Mouse (Mus musculus): ENCODE measurements around the gene Rapgef4. TPM values are rescaled to one million over a fixed set of nuclear protein-coding genes. Genes with fewer than 3 reads are reported as not detected.

Gene Rapgef4
- total RNA-seq, 1 experiment = 3.4 TPM

- no peak overlapping the region for H3K4me3 ChIP-seq (ENCODE audit: insufficient read depth in 1 of 2, low read depth in 1 of 2, low read length in 2 of 2, poor library complexity in 1 of 2, severe bottlenecking in 1 of 2)
- H3K9me3 ChIP-seq (ENCODE audit: control insufficient read depth, insufficient read depth, low read depth, low read length) = no peaks in the 10 kb centered on the region
- no peaks in the 10 kb centered on the region for H3K36me3 ChIP-seq (ENCODE audit: control insufficient read depth, insufficient read depth, low read length, poor library complexity, severe bottlenecking)
- in situ Hi-C loops (cut with MboI; ENCODE audit: low sequenced_read_pairs in 2 of 2, unreplicated experiment in 2 of 2) = no loop called here
- H3K4me1 ChIP-seq (ENCODE audit: control insufficient read depth in 2 of 2, insufficient read depth in 2 of 2, low read length in 2 of 2, poor library complexity in 1 of 2) = peaks cover 0 to 4% of the 10 kb centered on the region in 2 experiments; a peak in 2 of 4 replicates
- TF ChIP-seq CHD2 (IDR thresholded peaks at IDR 0.05; ENCODE audit: low read depth, low read length) (no peak), HCFC1 (IDR thresholded peaks at IDR 0.05; ENCODE audit: borderline replicate concordance, insufficient read depth, low read length) (no peak), MAFK (IDR thresholded peaks at IDR 0.05; ENCODE audit: insufficient read depth, low read depth, low read length) (no peak), ZC3H11A (IDR thresholded peaks at IDR 0.05; ENCODE audit: borderline replicate concordance, low read depth, low read length) (no peak), ZNF384 (IDR thresholded peaks at IDR 0.05; ENCODE audit: low read depth, low read length) (no peak)
- no peak overlapping the region for H3K9ac ChIP-seq (ENCODE audit: insufficient read depth, low read depth, low read length, poor library complexity, severe bottlenecking)
- H3K27ac ChIP-seq (ENCODE audit: insufficient read depth, low read depth, low read length, poor library complexity, severe bottlenecking) = no peak overlapping the region
- DNase-seq (ENCODE audit: low read depth, low spot score) = no peak
Observed at GRCm38 (mm10) chr2:72029081-72029480, 48.0 kb downstream of the Rapgef4 start.

GRCm38 (mm10) chr2:72029586-72030144, 48.6 kb downstream of the Rapgef4 start:
- peaks cover 0 to 4% of the 10 kb centered on the region in 2 experiments; a peak in 2 of 4 replicates for H3K4me1 ChIP-seq (ENCODE audit: control insufficient read depth in 2 of 2, insufficient read depth in 2 of 2, low read length in 2 of 2, poor library complexity in 1 of 2)
- in situ Hi-C loops (cut with MboI; ENCODE audit: low sequenced_read_pairs in 2 of 2, unreplicated experiment in 2 of 2) = no loop called here
- H3K4me3 ChIP-seq (ENCODE audit: insufficient read depth in 1 of 2, low read depth in 1 of 2, low read length in 2 of 2, poor library complexity in 1 of 2, severe bottlenecking in 1 of 2) = no peak overlapping the region
- TF ChIP-seq MAFK (IDR thresholded peaks at IDR 0.05; ENCODE audit: insufficient read depth, low read depth, low read length) (no peak), ZNF384 (IDR thresholded peaks at IDR 0.05; ENCODE audit: low read depth, low read length) (no peak), ZC3H11A (IDR thresholded peaks at IDR 0.05; ENCODE audit: borderline replicate concordance, low read depth, low read length) (no peak), CHD2 (IDR thresholded peaks at IDR 0.05; ENCODE audit: low read depth, low read length) (no peak), HCFC1 (IDR thresholded peaks at IDR 0.05; ENCODE audit: borderline replicate concordance, insufficient read depth, low read length) (no peak)
- H3K27ac ChIP-seq (ENCODE audit: insufficient read depth, low read depth, low read length, poor library complexity, severe bottlenecking) = no peak overlapping the region
- H3K36me3 ChIP-seq (ENCODE audit: control insufficient read depth, insufficient read depth, low read length, poor library complexity, severe bottlenecking) = no peaks in the 10 kb centered on the region
- H3K9me3 ChIP-seq (ENCODE audit: control insufficient read depth, insufficient read depth, low read depth, low read length) = no peaks in the 10 kb centered on the region
- H3K9ac ChIP-seq (ENCODE audit: insufficient read depth, low read depth, low read length, poor library complexity, severe bottlenecking) = no peak overlapping the region
- DNase-seq (ENCODE audit: low read depth, low spot score) = no peak

GRCm38 (mm10) chr2:72031717-72032116, 50.7 kb downstream of the Rapgef4 start:
- DNase-seq (ENCODE audit: low read depth, low spot score) = no peak
- H3K9me3 ChIP-seq (ENCODE audit: control insufficient read depth, insufficient read depth, low read depth, low read length) = no peaks in the 10 kb centered on the region
- no peak for TF ChIP-seq ZNF384 (IDR thresholded peaks at IDR 0.05; ENCODE audit: low read depth, low read length)
- H3K9ac ChIP-seq (ENCODE audit: insufficient read depth, low read depth, low read length, poor library complexity, severe bottlenecking) = no peak overlapping the region
- no peak overlapping the region for H3K27ac ChIP-seq (ENCODE audit: insufficient read depth, low read depth, low read length, poor library complexity, severe bottlenecking)
- H3K4me1 ChIP-seq (ENCODE audit: control insufficient read depth in 2 of 2, insufficient read depth in 2 of 2, low read length in 2 of 2, poor library complexity in 1 of 2) = peaks cover 2 to 5% of the 10 kb centered on the region in 2 experiments; a peak in 1 of 4 replicates
- no peaks in the 10 kb centered on the region for H3K36me3 ChIP-seq (ENCODE audit: control insufficient read depth, insufficient read depth, low read length, poor library complexity, severe bottlenecking)
- in situ Hi-C loops (cut with MboI; ENCODE audit: low sequenced_read_pairs in 2 of 2, unreplicated experiment in 2 of 2) = no loop called here
- no peak overlapping the region for H3K4me3 ChIP-seq (ENCODE audit: insufficient read depth in 1 of 2, low read depth in 1 of 2, low read length in 2 of 2, poor library complexity in 1 of 2, severe bottlenecking in 1 of 2)

GRCm38 (mm10) chr2:72035616-72036015, 54.6 kb downstream of the Rapgef4 start:
- TF ChIP-seq MAFK (IDR thresholded peaks at IDR 0.05; ENCODE audit: insufficient read depth, low read depth, low read length) (peak; percentile 71; the same call in 1 of the 2 replicates), ZC3H11A (IDR thresholded peaks at IDR 0.05; ENCODE audit: borderline replicate concordance, low read depth, low read length) (0 out of 2 replicates have a peak, but pooled peaks have one; percentile 14), HCFC1 (IDR thresholded peaks at IDR 0.05; ENCODE audit: borderline replicate concordance, insufficient read depth, low read length) (no peak)
- H3K9me3 ChIP-seq (ENCODE audit: control insufficient read depth, insufficient read depth, low read depth, low read length) = no peaks in the 10 kb centered on the region
- H3K36me3 ChIP-seq (ENCODE audit: control insufficient read depth, insufficient read depth, low read length, poor library complexity, severe bottlenecking) = no peaks in the 10 kb centered on the region
- H3K4me1 ChIP-seq (ENCODE audit: control insufficient read depth in 2 of 2, insufficient read depth in 2 of 2, low read length in 2 of 2, poor library complexity in 1 of 2) = peaks cover 2 to 5% of the 10 kb centered on the region in 2 experiments; a peak in 1 of 4 replicates
- H3K9ac ChIP-seq (ENCODE audit: insufficient read depth, low read depth, low read length, poor library complexity, severe bottlenecking) = no peak overlapping the region
- H3K27ac ChIP-seq (ENCODE audit: insufficient read depth, low read depth, low read length, poor library complexity, severe bottlenecking) = no peak overlapping the region
- in situ Hi-C loops (cut with MboI; ENCODE audit: low sequenced_read_pairs in 2 of 2, unreplicated experiment in 2 of 2) = no loop called here
- no peak overlapping the region for H3K4me3 ChIP-seq (ENCODE audit: insufficient read depth in 1 of 2, low read depth in 1 of 2, low read length in 2 of 2, poor library complexity in 1 of 2, severe bottlenecking in 1 of 2)
- DNase-seq (ENCODE audit: low read depth, low spot score) = peak; percentile 45

- Histone ChIP-seq H3K4me3 (ENCODE audit: insufficient read depth in 1 of 2, low read depth in 1 of 2, low read length in 2 of 2, poor library complexity in 1 of 2, severe bottlenecking in 1 of 2) (no peak overlapping the region), H3K36me3 (ENCODE audit: control insufficient read depth, insufficient read depth, low read length, poor library complexity, severe bottlenecking) (no peaks in the 10 kb centered on the region), H3K9me3 (ENCODE audit: control insufficient read depth, insufficient read depth, low read depth, low read length) (no peaks in the 10 kb centered on the region), H3K27ac (ENCODE audit: insufficient read depth, low read depth, low read length, poor library complexity, severe bottlenecking) (no peak overlapping the region), H3K4me1 (ENCODE audit: control insufficient read depth in 2 of 2, insufficient read depth in 2 of 2, low read length in 2 of 2, poor library complexity in 1 of 2) (peaks cover 2 to 5% of the 10 kb centered on the region in 2 experiments; a peak in 1 of 4 replicates), H3K9ac (ENCODE audit: insufficient read depth, low read depth, low read length, poor library complexity, severe bottlenecking) (no peak overlapping the region)
- TF ChIP-seq MAFK (IDR thresholded peaks at IDR 0.05; ENCODE audit: insufficient read depth, low read depth, low read length) (no peak), HCFC1 (IDR thresholded peaks at IDR 0.05; ENCODE audit: borderline replicate concordance, insufficient read depth, low read length) (no peak), ZNF384 (IDR thresholded peaks at IDR 0.05; ENCODE audit: low read depth, low read length) (no peak), CHD2 (IDR thresholded peaks at IDR 0.05; ENCODE audit: low read depth, low read length) (no peak), ZC3H11A (IDR thresholded peaks at IDR 0.05; ENCODE audit: borderline replicate concordance, low read depth, low read length) (no peak)
- in situ Hi-C loops (cut with MboI; ENCODE audit: low sequenced_read_pairs in 2 of 2, unreplicated experiment in 2 of 2) = no loop called here
- DNase-seq (ENCODE audit: low read depth, low spot score) = no peak
Observed at GRCm38 (mm10) chr2:72037357-72037756, 56.3 kb downstream of the Rapgef4 start.

All from ES-E14 (cell line).